Mouse (Mus musculus): ENCODE data around the gene Cdadc1.
"Not testable (repeated sequence)": the region's sequence is repeated elsewhere in the genome, so short reads cannot be mapped to it uniquely, and the experiment has no call there.

Gene Cdadc1

GRCm38 (mm10) chr14:59597398-59598259, at the start of gene Cdadc1:
TSS of gene Cdadc1 (minus strand) at chr14:59597959.
- DNase-seq (ENCODE audit: low spot score) = peak; percentile 89

- no peak for DNase-seq (ENCODE audit: low spot score)
Observed at GRCm38 (mm10) chr14:59646826-59647697, 49.3 kb upstream of the Cdadc1 start.

GRCm38 (mm10) chr14:59644896-59645295, 47.1 kb upstream of the Cdadc1 start:
- DNase-seq (ENCODE audit: low spot score) = no peak

- DNase-seq (ENCODE audit: low spot score) = no peak
Observed at GRCm38 (mm10) chr14:59644166-59644565, 46.4 kb upstream of the Cdadc1 start.

- DNase-seq (ENCODE audit: low spot score) = no peak
Observed at GRCm38 (mm10) chr14:59643582-59643981, 45.8 kb upstream of the Cdadc1 start.

DNA sequence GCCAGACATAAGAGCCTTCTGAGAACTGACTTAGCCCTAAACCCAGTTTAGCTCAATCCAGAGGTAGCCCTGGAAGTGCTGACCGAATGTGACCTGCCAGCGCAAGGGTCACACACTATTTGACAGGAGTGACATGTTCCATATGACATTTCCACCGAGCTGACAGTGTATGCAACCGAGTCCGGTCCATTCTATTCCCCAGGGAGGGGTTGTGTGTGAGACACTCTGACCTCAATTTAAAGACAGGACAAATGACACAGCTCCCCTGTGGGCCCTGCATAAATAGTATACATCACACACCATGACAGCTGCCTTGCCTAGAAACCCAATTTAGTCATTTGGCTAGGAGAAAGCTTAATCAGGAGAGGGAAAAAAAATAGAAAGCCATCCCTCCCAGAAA, 44.1 kb upstream of the Cdadc1 start:
- peak; percentile 70 for DNase-seq (ENCODE audit: low spot score)

DNA sequence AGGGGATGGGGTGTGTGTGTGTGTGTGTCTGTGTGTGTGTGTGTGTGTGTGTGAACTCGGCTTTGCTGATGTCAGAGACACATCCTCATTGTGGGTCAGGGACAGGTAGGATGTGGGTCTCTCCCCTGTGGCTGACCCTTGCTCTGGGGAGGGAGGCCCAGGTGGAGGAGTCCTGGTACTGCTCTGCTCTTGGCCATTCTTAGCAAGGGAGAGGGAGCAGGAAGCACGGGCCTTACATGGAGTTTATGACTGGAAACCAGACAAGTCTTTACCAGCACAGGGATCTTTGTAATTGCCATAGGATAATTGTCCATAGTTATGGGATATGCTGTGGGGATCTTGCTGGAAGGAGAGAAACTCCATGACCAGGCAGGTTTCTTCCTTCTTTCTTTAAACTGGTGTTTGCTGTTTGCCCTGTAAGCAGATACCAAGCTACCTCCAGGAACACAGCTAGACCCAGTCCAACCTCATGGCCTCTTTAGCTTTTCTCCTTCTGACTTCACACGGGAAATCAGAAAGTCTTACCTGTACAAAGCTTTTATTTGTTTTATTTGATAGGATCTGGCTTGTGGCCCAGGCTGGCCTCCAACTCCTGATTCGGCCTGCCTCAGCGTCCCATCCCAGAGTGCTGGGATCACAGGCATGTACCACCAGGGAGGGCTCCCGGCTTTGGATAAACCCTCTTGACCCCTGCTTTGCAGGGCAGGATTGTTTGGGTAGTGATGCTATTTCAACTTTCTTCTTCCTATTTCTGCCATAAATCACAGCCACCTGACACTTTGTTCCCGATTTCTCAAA, 41.3 kb upstream of the Cdadc1 start:
- DNase-seq (ENCODE audit: low spot score) = peak; percentile 43

GRCm38 (mm10) chr14:59633988-59634387, 36.2 kb upstream of the Cdadc1 start:
- DNase-seq (ENCODE audit: low spot score) = no peak

- no peak for DNase-seq (ENCODE audit: low spot score)
Observed at GRCm38 (mm10) chr14:59633295-59633898, 35.6 kb upstream of the Cdadc1 start.

DNA sequence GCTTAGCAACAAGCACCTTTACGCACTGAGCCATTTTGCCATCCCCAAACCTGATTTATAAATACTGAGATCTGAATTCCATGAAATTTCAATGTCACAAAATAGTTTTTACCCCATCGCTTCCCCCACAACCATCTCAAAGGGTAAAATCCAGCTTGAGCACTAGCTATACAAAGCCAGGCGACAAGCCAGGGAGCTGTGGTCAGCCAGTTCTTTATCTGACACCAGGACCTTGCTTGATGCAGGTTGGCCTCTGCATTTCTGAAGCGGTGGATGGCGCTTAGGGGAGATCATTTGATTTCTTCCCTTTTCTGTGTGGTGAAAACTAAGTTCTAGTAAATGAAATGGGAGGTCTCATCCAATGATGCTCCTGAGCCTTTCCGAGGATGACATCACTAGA, 34.3 kb upstream of the Cdadc1 start:
- no peak for DNase-seq (ENCODE audit: low spot score)

DNA sequence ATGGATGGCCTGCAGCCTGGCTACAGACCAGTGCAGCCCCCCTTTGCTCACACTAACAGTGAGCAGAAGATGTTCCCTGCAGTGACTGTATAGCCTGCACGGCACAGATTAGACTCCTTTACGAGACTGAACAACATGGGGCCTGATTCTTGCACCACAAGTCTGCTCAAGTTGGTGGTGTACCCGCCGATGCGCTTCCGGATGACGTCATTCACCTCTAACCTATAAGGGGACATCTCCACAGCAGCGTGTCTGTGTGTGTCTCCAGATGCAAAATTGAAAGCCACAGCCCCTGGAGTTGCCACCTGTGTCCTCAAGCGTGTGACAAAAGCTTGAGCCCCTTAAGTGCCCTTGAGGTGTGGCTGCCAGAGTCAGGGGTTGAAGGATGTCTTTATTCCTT, 32.3 kb upstream of the Cdadc1 start:
- DNase-seq (ENCODE audit: low spot score) = no peak

- DNase-seq (ENCODE audit: low spot score) = no peak
Observed at GRCm38 (mm10) chr14:59629308-59629707, 31.5 kb upstream of the Cdadc1 start.

- peak; percentile 64 for DNase-seq (ENCODE audit: low spot score)
Observed at GRCm38 (mm10) chr14:59627823-59628222, 30.1 kb upstream of the Cdadc1 start.

GRCm38 (mm10) chr14:59627142-59627680, 29.5 kb upstream of the Cdadc1 start:
- DNase-seq (ENCODE audit: low spot score) = no peak

- DNase-seq (ENCODE audit: low spot score) = no peak
Observed at GRCm38 (mm10) chr14:59626711-59627110, 29.0 kb upstream of the Cdadc1 start.

- DNase-seq (ENCODE audit: low spot score) = peak; percentile 78
Observed at GRCm38 (mm10) chr14:59625806-59626364, 28.1 kb upstream of the Cdadc1 start.

- DNase-seq (ENCODE audit: low spot score) = peak; percentile 94
Observed at GRCm38 (mm10) chr14:59625158-59625805, 27.5 kb upstream of the Cdadc1 start, which contains the start of gene Shisa2. TSS of gene Shisa2 (plus strand) at chr14:59625308.

GRCm38 (mm10) chr14:59624326-59624885, 26.6 kb upstream of the Cdadc1 start:
- DNase-seq (ENCODE audit: low spot score) = peak; percentile 58

GRCm38 (mm10) chr14:59616802-59617201, 19.0 kb upstream of the Cdadc1 start:
- no peak for DNase-seq (ENCODE audit: low spot score)

- not testable (repeated sequence) for DNase-seq (ENCODE audit: low spot score)
Observed at GRCm38 (mm10) chr14:59614149-59614548, 16.4 kb upstream of the Cdadc1 start.

Data from embryo, embryonic 10 days (tissue).